Comparison of ENCODE assay signal across 13 mouse cellular contexts in the genomic region with DNA sequence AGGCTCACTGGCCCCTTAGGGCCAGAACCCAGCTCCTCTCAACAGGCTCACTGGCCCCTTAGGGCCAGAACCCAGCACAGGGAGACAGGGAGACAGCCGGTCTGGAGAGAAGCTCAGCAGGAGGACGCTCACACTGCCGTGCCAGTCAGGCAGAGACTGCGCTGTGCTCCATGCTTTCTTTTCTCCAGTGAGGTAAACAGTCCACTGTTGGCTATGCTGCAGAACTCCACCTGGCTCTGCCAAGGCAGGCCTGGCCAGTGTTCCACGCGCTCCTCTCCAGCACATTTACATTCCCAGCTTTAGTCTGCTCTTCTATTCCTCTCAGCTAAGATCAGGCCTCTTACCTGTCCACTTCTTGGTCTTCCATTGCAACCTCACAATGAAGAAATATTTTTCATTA. TPM values are rescaled to one million over a fixed set of nuclear protein-coding genes. Genes with fewer than 3 reads are reported as not detected.
DNase-seq lines count a peak whose midpoint lies in the region.
"Had no signal": no experiment of that assay in that cellular context is flagged by ENCODE, and none has a peak within 500 bp of the region (broad histone marks: within the 10 kb centered on the region; RNA-seq: fewer than 3 reads in every experiment).

No protein-coding gene starts in this region.

- intact Hi-C loops in gastrocnemius, postnatal 36 days (cut with DNase I): no loop called here

- DNase-seq in gastrocnemius, postnatal 25 days: peak; percentile 18
- no peak for DNase-seq in gastrocnemius, postnatal 36 days
- peak; percentile 84 for DNase-seq in brain, adult 2 months (ENCODE audit: low read depth, low spot score)
- DNase-seq in cerebellum, adult 18-20 months: peak; percentile 61 to 72
- peak; percentile 45 to 71 for DNase-seq in cerebellum, postnatal 14 days
- no peak for DNase-seq in adrenal gland, postnatal 14 days
- no peak for DNase-seq in thymus, postnatal 25 days
- DNase-seq: forebrain, postnatal 0 days; kidney, adult 18-20 months; kidney, postnatal 4 days; layer of hippocampus, adult 9-11 months; left cerebral cortex, postnatal 4 days; thymus, postnatal 14 days had no signal

RNA-seq across cellular contexts. Expression of a gene that starts 11.6 kb away (rescaled TPM):
- 10 to 100 TPM; 37.2 to 37.9 TPM for total RNA-seq in gastrocnemius, postnatal 25 days (2021)
- total RNA-seq in gastrocnemius, postnatal 36 days (2021): 10 to 100 TPM; 33.3 to 41.8 TPM
- total RNA-seq in adrenal gland, postnatal 14 days (2021): 80.5 and 83.6 TPM in 2 replicates

RNA-seq across cellular contexts. Expression of a gene that starts 11.7 kb away (rescaled TPM):
- total RNA-seq in gastrocnemius, postnatal 25 days (2021): 1 to 10 TPM; 5.8 TPM
- total RNA-seq in gastrocnemius, postnatal 36 days (2021): 1 to 10 TPM; 4.8 to 5.1 TPM
- 16.0 and 19.3 TPM in 2 replicates for total RNA-seq in adrenal gland, postnatal 14 days (2021)

Comparison
In these comparisons a context has a peak if more than half of its experiments do, and no peak if none do; other contexts are left out.
1. DNase-seq: peak in gastrocnemius, postnatal 25 days (single experiment), brain, adult 2 months (single experiment), cerebellum, adult 18-20 months (2 of 2) and cerebellum, postnatal 14 days (2 of 2); none in gastrocnemius, postnatal 36 days (0 of 2), adrenal gland, postnatal 14 days (single experiment) and thymus, postnatal 25 days (single experiment).